Mouse (Mus musculus) olfactory bulb, adult 2 months (tissue): ENCODE data around the gene Calr3.

Source experiments
- CTCF ChIP-seq: fragments of 200-500 bp; IDR thresholded peaks from 2 replicates; pipeline ENCODE4 v1.5.1; 2012; ENCODE audit warnings: low read depth, mild to moderate bottlenecking, low read length, moderate library complexity; ENCODE audit not compliant: insufficient read depth
- POLR2A ChIP-seq: fragments of 200-500 bp; IDR thresholded peaks from 2 replicates; pipeline ENCODE4 v1.6.1; 2012; ENCODE audit warnings: mild to moderate bottlenecking, low read depth, low read length, moderate library complexity; ENCODE audit not compliant: insufficient read depth

DNA sequence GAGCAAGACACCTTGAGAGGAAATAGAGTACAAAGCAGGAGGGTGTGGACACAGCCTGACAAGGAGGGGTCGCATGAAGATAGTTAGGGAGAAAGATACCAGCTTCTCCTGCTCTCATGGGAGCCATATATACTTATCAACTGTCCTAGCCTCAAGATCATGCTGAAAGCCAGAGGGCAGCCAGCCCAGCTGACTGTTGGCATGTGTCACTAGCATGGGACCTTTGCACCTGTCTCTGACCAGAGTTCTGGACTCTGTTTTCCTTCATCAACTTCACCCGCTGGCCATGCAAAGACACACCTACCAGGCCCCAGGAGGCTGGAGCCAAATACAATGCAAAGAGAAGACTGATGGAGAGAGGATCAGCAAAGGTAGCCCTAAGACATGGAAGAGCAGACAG is 25.6 kb upstream of the Calr3 start:
- TF ChIP-seq CTCF (no peak), POLR2A (no peak)
